Mouse (Mus musculus): ENCODE data around the gene Asb5.
"Not testable (repeated sequence)": the region's sequence is repeated elsewhere in the genome, so short reads cannot be mapped to it uniquely, and the experiment has no call there.

Asb5 gene

GRCm38 (mm10) chr8:54537285-54537684, 7.9 kb downstream of the Asb5 start:
- no peak for DNase-seq (ENCODE audit: low spot score)

GRCm38 (mm10) chr8:54541331-54541730, 12.0 kb downstream of the Asb5 start:
- DNase-seq (ENCODE audit: low spot score), result no peak

- no peak for DNase-seq (ENCODE audit: low spot score)
Measured at GRCm38 (mm10) chr8:54548383-54548782, 19.0 kb downstream of the Asb5 start.

- no peak for DNase-seq (ENCODE audit: low spot score)
Measured at GRCm38 (mm10) chr8:54550026-54550574, 20.7 kb downstream of the Asb5 start.

GRCm38 (mm10) chr8:54554921-54555320, 25.5 kb downstream of the Asb5 start:
- no peak for DNase-seq (ENCODE audit: low spot score)

- DNase-seq (ENCODE audit: low spot score), result no peak
Measured at GRCm38 (mm10) chr8:54562137-54562536, 32.8 kb downstream of the Asb5 start.

- DNase-seq (ENCODE audit: low spot score), result no peak
Measured at GRCm38 (mm10) chr8:54565181-54565580, 35.8 kb downstream of the Asb5 start.

GRCm38 (mm10) chr8:54565603-54566260, 36.4 kb downstream of the Asb5 start:
- no peak for DNase-seq (ENCODE audit: low spot score)

- DNase-seq (ENCODE audit: low spot score), result no peak
Measured at GRCm38 (mm10) chr8:54567168-54567567, 37.8 kb downstream of the Asb5 start.

GRCm38 (mm10) chr8:54570618-54571609, 41.5 kb downstream of the Asb5 start:
- no peak for DNase-seq (ENCODE audit: low spot score)

GRCm38 (mm10) chr8:54581436-54581835, 52.1 kb downstream of the Asb5 start:
- no peak for DNase-seq (ENCODE audit: low spot score)

GRCm38 (mm10) chr8:54582886-54583285, 53.5 kb downstream of the Asb5 start:
- DNase-seq (ENCODE audit: low spot score), result no peak

- DNase-seq (ENCODE audit: low spot score), result no peak
Measured at GRCm38 (mm10) chr8:54594634-54595033, 65.3 kb downstream of the Asb5 start.

GRCm38 (mm10) chr8:54596051-54596450, 66.7 kb downstream of the Asb5 start:
- no peak for DNase-seq (ENCODE audit: low spot score)

GRCm38 (mm10) chr8:54596940-54597339, 67.6 kb downstream of the Asb5 start:
- DNase-seq (ENCODE audit: low spot score), result no peak

GRCm38 (mm10) chr8:54597386-54597785, 68.0 kb downstream of the Asb5 start:
- DNase-seq (ENCODE audit: low spot score), result no peak

GRCm38 (mm10) chr8:54600671-54601251, 71.4 kb downstream of the Asb5 start, which contains the start of gene Spata4:
Gene Spata4, plus strand, starts transcription at chr8:54600781.
- no peak for DNase-seq (ENCODE audit: low spot score)

GRCm38 (mm10) chr8:54603440-54603839, 74.1 kb downstream of the Asb5 start:
- no peak for DNase-seq (ENCODE audit: low spot score)

- DNase-seq (ENCODE audit: low spot score), result no peak
Measured at GRCm38 (mm10) chr8:54609336-54609735, 80.0 kb downstream of the Asb5 start.

GRCm38 (mm10) chr8:54610238-54610637, 80.9 kb downstream of the Asb5 start:
- DNase-seq (ENCODE audit: low spot score), result peak; percentile 5

GRCm38 (mm10) chr8:54616710-54617109, 87.3 kb downstream of the Asb5 start:
- DNase-seq (ENCODE audit: low spot score), result not testable (repeated sequence)

Measured in urinary bladder, postnatal 25 days (tissue).